Mouse (Mus musculus): ENCODE results near the gene Dicer1.
A peak's percentile ranks its signal among the peaks of the same experiment; 100 is the strongest.

Dicer1 gene

DNA sequence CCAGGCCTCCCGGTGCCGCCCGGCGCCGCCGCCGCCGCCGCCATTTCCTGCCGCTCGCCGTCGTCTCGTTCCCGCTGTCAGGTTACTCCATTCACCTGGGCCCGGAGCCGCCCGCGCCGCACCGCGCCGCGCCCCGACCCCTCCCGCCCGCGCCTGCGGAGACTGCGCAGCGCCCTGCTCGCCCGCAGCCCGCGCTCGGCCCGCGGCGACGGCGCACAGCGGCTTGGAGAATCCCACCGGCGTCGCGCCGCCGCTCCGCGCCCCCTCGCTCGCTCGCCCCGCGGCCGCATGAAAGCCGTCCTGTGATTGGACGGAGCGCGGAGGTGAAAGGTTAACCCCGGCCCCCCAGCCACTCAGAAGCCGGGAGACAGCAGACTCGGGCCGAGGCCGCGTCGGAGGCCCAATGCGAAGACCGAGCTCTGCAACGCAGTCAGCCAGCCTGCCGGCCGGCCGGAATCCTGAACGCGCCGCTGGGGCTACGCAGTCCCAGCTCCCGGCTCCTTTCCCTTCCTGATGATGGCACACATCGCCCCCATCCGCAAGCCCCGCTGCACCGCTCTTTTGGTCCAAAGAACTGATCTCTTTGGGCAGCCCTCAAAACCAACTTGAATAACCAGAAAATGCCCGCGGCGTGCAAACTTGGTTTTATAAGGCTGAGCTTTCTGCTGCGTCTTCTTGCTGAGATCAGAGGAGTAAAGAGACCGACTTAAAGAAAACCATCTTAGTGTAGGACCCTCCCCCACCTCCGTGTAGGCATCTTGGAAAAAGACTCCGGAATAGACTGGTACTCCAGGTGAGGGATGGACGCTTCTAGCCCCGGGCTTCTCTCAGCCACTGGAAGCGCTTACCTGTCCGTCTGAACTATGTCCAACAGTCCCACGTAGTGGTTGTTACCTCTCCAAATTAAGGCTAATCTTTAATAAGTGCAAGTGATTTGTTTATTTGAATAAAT lies at the start of gene Dicer1:
TSS of gene Dicer1 (minus strand) at position 139 of the 952 bp plus-strand sequence.
- peak; percentile 71 for DNase-seq (ENCODE audit: low read depth, low spot score)

DNA sequence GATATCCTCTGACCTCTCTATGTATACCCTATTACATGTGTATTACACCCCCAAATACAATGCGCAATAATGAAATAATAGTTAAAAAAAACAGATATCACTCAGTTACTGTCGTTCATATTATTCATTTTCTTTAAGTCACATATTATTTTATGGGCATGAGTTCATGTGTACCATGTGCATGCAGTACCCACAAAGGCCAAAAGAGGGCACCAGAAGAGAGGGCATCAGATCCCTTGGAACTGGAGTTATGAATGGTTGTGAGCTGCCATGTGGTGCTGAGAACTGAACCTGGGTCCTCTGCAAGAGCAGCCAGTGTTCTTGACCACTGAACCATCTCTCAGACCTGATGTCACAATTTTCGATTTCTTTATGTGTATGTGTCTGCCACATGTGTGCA lies 47.6 kb upstream of the Dicer1 start:
- DNase-seq (ENCODE audit: low read depth, low spot score), result no peak

DNA sequence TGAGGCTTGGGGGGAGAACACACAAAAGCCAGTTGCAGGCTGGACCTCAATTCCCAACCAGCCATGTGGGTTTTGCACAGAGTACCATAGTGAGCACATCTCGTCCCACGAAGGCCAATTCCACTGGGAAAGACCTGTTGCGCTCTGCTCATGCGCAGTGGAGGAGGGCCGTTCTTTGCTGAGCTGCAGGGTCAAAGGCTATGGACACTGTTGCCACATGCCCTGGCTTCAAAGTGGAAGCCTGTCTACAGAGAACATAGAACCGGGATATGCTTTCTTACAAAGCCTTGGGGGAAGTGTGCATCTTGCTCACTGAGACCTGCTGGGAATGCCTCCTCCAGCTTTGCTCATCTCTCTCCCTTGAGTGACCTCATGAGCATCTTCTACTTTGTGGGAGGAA lies 46.2 kb upstream of the Dicer1 start:
- no peak for DNase-seq (ENCODE audit: low read depth, low spot score)

- DNase-seq (ENCODE audit: low read depth, low spot score), result no peak
These were observed 45.1 kb upstream of the Dicer1 start for GRCm38 (mm10) chr12:104796635-104797378.

DNA sequence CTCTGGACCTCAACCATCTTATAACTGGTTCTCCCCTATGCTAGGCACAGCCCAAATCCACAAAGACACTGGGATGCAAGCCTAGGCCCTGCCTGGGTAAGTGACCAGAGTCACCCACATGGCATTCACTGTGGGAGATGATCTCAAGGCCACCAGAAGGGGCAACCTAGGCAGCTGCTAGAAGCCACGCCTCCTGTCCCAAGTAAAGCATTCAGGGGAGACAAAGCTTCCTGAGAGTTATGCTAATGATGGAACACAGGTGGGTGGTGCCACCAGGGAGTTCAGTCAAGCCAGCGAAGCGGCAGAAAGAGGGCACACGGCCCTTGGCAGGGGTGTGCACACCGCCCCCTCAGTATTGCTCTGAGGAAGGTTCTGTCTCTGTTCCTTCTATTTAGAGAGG lies 43.2 kb upstream of the Dicer1 start:
- no peak for DNase-seq (ENCODE audit: low read depth, low spot score)

GRCm38 (mm10) chr12:104793486-104793885 lies 41.7 kb upstream of the Dicer1 start:
- no peak for DNase-seq (ENCODE audit: low read depth, low spot score)

- DNase-seq (ENCODE audit: low read depth, low spot score), result no peak
These were observed 25.9 kb upstream of the Dicer1 start for GRCm38 (mm10) chr12:104777603-104778002.

DNA sequence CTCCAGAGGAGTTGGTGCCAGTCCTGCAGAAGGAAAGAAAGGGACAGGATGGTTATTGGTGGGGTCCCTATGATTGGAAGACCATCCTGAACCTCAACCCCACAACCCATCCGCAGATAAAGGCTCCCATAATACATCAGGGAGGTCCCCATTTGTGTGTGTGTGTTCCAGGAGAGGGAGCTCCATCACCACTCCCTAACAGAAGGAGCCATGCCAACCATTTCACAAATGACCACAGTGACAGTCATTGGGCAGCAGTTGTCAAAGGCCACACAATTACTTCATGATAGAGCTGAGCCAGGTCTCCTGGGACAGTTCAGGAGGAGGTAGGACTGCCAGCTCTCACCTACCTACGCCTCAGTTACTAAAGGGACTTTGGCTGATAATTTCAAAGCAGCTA lies 20.2 kb upstream of the Dicer1 start:
- DNase-seq (ENCODE audit: low read depth, low spot score), result no peak

- no peak for DNase-seq (ENCODE audit: low read depth, low spot score)
These were observed 17.5 kb upstream of the Dicer1 start for GRCm38 (mm10) chr12:104769201-104769785.

GRCm38 (mm10) chr12:104767183-104767582 lies 15.4 kb upstream of the Dicer1 start:
- DNase-seq (ENCODE audit: low read depth, low spot score), result no peak

GRCm38 (mm10) chr12:104765761-104766160 lies 14.0 kb upstream of the Dicer1 start:
- no peak for DNase-seq (ENCODE audit: low read depth, low spot score)

GRCm38 (mm10) chr12:104765116-104765515 lies 13.4 kb upstream of the Dicer1 start:
- no peak for DNase-seq (ENCODE audit: low read depth, low spot score)

DNA sequence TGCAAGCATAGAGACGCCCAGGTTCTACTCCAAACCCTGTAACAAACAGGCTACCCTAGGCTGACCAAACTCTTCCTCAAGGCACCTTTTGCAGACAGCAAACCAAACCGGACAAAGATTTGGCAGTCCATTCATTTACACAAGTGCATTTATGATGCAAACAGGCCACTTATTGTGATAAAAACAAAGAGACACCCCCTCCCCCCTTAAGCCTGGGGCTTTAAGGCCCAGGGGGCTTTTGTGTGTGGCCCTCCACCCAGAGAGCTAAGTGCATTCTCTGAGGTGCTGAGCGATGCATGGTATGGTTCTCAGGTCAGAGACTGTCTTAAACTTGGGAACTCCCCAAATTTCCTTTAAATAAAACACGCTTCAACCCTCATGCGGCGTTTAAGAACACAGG lies 12.2 kb upstream of the Dicer1 start:
- no peak for DNase-seq (ENCODE audit: low read depth, low spot score)

DNA sequence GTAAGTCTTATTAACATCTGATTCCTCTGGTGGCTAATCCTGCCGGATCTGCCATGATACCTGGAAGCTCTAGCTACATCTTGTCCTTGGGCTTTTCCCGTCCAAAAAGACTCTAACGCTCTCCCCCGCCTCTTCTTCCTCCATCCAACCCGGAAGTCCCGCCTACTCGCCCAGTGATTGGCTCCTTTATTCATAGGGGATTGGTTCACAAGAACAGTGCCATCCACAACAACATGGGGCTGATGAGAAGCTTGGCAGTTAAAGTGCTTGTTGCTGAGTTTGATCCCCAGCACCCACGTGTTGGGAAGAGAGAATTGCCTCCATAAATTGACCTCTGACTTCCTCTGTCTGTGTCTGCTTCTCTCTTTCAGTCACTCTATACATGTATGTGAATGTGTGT lies 9.7 kb upstream of the Dicer1 start:
- DNase-seq (ENCODE audit: low read depth, low spot score), result no peak

DNA sequence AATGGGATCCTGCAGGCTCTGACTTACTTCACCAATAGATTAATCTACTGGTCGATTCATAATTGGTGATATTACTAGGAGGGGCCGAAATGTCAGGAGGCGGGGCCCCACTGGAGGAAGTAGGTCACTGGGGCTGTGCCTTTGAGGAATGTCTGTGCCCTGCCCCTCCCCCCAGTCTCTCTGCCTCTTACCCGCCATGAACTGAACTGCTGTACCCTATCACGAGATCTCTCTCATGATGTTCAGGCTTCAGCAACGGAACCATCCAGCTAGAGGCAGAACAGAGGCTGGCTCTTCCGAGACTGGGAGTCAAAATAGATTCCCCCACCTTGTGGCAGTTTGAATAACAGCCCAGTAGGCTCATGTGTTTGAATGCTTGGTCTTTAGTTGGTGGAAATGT lies 6.3 kb upstream of the Dicer1 start:
- no peak for DNase-seq (ENCODE audit: low read depth, low spot score)

DNA sequence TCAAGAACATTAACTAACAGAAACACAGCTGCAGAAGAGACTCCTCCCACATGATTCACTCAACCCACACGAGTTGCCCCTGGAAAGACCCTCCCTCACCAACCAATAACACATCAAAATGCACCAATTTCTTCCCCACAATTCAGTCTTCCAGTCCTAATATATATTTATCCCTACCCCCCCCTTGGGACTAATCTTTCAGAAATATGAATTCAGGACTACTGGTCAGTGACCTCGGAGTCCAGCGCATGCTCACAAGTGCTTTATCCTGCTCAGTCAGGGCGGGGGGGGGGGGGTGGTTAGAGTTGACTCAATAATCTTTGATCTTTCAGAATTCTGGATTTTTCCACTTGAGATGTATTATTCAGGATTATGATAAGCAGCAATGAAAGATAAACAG lies 1.9 kb upstream of the Dicer1 start:
- no peak for DNase-seq (ENCODE audit: low read depth, low spot score)

DNA sequence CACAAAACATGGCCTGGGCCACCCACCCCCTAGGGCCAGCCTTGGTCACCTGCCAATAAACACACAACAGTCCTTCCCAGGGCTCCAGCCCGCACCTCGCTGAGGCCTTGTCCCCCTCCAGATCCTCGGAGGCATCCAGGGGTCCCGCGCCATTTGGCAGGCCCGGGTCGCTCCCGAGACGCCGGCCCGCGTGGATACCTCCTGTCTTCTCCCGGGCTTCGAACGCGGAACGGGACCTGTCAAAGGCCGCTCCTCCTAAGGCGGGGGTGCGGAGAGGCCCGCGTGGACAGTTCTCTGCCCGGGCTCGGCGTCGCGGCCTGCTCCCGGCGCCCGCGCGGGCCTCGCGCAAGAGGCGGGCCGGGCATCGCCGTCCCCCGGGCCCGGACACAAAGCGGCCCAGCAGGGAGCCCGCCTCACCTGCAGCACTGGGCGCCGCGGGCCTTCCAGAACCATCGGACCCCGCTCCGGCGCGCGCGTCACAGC lies 380 bp downstream of the Dicer1 start:
- DNase-seq (ENCODE audit: low read depth, low spot score), result no peak

- no peak for DNase-seq (ENCODE audit: low read depth, low spot score)
These were observed 2.8 kb downstream of the Dicer1 start for GRCm38 (mm10) chr12:104748946-104749345.

DNA sequence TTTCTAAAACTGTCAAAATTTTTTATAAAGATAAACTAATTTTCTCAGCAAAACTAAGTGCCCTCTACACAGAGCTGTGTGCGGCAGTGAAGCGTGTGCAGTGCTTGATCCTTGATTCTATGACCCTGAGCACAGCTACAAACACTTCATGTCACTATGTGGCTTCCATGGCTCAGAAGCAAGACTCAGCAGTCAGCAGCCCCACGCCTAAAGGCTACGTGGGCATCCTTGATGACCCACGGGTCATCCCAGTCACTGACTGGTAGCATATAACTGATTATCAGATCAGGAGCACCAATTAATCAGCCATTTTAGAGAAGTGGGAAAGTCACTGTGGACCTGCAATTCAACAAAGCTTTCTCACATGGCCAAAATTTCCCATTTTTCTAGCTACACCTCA lies 4.5 kb downstream of the Dicer1 start:
- no peak for DNase-seq (ENCODE audit: low read depth, low spot score)

DNA sequence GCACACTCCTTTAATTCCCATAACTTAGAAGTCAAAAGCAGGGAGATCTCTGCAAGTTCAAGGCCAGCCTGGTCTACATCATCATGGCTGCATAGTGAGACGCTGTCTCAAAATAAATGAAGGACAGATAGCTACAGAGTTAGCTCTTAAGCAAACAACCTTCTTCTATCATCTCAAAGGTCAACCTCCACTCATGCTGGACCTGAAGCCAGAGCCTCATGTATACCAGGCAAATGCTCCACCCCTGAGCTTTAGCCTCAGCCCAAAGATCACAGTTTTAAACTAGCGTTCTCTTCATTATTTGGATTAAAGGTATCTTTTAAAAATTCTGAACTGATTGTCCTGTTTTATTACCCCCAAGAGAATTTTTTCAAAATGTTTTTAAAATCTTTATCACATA lies 5.2 kb downstream of the Dicer1 start:
- DNase-seq (ENCODE audit: low read depth, low spot score), result no peak

- DNase-seq (ENCODE audit: low read depth, low spot score), result no peak
These were observed 8.1 kb downstream of the Dicer1 start for GRCm38 (mm10) chr12:104743687-104744086.

- no peak for DNase-seq (ENCODE audit: low read depth, low spot score)
These were observed 9.5 kb downstream of the Dicer1 start for GRCm38 (mm10) chr12:104742247-104742646.

Measured in c-Kit-negative CD71-positive TER-119-positive erythroid progenitor cells, embryonic 14.5 days (primary cell).